Mouse (Mus musculus): ENCODE data around the gene Vps37c.

Gene Vps37c

GRCm38 (mm10) chr19:10688537-10689352, at the start of gene Vps37c:
TSS of gene Vps37c (plus strand) at chr19:10688735.
- peak; percentile 98 for DNase-seq (ENCODE audit: low read depth)

- DNase-seq (ENCODE audit: low read depth): no peak
Observed at GRCm38 (mm10) chr19:10640080-10640479, 48.5 kb upstream of the Vps37c start.

DNA sequence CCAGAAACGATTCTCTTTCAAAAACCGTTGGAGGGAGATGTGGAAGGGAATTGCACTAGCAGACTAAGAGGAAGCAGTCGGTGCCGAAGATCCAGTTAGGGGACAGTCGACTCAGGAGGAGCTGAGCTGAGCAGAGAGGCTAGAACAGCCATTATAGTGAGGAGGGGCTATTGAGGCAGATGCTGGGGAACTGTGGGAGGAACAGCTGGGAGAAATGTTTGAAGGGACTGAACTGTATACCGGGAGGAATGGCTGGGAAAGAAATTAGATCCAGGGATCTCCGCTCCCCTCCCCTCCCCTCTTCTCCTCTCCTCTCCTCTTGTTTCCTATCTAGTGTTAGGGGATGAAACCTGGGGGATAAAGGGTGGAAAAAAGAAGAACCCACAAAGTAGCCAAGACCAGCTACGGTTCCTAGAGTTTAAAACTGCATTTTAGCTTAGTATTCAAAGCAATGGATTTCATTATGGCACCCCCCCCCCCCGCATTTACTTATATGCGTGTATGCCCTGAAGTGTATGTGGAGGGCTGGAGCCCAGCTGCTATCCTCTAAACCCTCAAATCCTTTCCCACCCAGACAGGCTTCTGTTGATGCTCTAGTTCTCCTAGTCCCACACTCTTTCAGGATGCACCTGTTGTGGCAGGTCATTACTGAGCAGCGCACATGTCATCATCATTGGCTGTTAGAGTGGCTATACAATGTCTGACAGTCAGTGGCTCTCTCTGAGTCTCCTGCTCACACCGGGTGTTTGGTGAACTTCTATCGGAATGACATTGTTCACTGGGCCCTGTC, 47.8 kb upstream of the Vps37c start:
- DNase-seq (ENCODE audit: low read depth): no peak

GRCm38 (mm10) chr19:10645616-10646015, 42.9 kb upstream of the Vps37c start:
- DNase-seq (ENCODE audit: low read depth): peak; percentile 86

DNA sequence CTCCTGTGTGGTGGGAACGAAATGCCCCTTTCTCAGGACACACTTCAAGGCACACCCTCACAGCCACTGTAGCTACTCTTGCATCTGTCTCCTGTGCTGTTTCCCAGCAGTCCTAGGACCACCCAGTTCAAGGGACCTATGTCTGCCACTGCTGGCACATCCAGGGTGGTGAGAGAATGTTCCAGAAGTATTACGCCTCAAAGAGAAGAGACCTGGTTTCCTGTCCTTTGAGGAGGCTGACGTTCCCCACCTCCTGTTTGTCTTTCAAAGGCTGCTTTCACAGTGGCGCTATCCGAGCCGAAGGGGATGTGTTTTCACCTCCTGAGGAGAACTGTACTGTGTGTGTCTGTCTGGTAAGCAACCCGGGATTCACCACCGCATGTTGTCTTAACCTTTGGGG, 40.4 kb upstream of the Vps37c start:
- no peak for DNase-seq (ENCODE audit: low read depth)

DNA sequence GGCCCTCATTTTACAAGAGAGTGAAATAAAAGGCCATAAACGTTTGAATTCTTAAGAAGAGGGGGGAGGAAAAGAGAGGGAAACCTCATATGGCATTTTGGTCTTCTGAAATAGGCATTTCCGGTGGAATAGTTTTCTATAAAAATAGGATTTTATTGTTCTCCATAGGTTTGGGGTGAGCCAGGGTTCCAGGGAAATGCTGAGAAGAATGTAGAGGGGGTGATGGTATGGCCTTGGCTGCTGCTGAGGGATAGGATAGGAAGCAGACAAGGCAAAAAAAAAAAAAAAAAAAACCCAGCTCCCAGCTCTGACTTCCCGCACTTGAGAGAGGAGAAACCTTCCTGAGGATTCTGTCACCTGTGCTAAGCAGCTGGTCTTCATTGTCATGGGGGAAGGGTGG, 32.5 kb upstream of the Vps37c start:
- no peak for DNase-seq (ENCODE audit: low read depth)

GRCm38 (mm10) chr19:10657742-10658141, 30.8 kb upstream of the Vps37c start:
- DNase-seq (ENCODE audit: low read depth): no peak

- DNase-seq (ENCODE audit: low read depth): no peak
Observed at GRCm38 (mm10) chr19:10658406-10658805, 30.1 kb upstream of the Vps37c start.

DNA sequence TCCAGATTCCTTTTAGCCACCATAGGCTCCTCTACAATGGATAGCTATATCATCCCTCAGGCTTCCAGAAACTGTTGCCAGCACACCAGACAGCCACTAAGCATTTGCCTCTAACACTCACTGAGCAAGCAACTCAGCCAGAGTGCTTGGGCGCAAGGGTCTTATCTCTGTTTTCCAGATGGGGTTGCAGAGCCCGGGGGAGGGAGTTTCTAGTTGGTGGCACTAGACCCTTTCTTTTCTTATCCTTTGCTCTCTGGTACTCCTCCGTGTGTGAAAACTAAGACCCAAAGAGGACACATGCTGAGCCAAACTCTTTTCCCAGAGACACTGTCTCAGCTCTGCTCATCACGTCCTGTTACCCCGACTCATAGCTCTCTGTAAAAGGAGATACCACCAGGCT, 27.2 kb upstream of the Vps37c start:
- DNase-seq (ENCODE audit: low read depth): no peak

GRCm38 (mm10) chr19:10661919-10662318, 26.6 kb upstream of the Vps37c start:
- DNase-seq (ENCODE audit: low read depth): no peak

GRCm38 (mm10) chr19:10662665-10663064, 25.9 kb upstream of the Vps37c start:
- DNase-seq (ENCODE audit: low read depth): no peak

DNA sequence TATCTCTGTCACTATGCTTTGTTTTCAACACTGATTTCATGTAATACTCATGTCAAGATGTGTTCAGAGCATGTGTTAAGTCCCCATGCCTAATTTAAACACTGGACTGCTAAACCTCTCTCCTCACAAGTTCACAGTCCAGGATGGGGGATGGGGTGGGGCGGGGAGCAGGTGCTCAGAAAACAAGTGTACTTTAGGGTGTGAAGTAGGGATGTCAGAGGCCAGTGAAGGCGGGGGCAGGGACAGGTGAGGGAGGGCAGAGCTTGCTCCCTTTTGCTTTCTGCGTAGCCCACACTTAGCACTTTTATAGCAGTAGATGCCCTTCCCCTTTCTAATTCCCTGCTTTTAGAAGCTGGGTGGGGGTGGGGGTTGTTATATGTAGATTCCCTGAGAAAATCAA, 23.4 kb upstream of the Vps37c start:
- no peak for DNase-seq (ENCODE audit: low read depth)

- peak; percentile 87 for DNase-seq (ENCODE audit: low read depth)
Observed at GRCm38 (mm10) chr19:10665499-10665898, 23.0 kb upstream of the Vps37c start.

DNA sequence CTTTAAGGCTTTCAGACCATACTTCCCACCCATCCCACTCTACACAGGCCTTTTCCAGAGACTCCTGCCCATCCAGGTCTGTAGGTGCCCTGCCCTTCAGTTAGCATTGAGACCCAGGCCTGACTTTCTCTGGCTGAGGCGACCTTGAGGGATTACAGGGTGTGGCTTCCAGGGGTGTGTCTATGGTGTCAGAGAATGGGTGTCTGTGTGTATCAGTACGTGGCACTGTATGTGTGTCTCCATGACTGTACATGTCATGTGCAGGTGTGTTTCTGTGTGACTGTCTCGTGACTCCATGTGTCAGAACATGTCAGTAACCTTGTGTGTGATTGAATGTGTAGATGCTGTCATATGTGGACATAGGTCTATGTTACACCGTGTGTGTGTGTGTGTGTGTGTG, 17.2 kb upstream of the Vps37c start:
- DNase-seq (ENCODE audit: low read depth): no peak

DNA sequence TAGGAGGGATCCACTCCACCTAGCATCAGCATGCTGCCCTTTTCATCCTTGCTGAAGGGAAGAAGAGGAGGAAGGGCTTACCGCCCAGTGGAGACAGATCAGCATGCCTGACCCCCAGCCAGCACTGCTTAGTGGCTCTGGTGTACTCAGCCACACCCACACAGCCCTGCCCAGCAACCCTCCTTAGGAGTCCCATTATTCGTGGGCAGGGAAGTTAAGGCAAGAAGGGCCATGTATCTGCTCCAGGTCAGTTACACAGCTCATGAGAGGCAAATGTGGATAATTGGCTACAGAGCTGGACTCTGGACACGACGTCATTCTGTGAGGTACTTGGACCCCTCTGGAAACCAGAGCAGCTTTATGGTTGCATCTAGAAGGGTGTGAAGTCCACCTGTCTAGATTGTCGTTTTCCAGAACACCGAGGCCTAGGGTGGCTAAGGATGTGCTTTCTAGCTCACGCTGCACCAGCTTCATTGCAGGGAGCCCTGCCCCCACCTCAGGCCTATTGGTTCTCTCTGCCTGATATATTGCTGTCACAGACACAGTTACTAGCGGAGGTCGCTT, 16.6 kb upstream of the Vps37c start:
- no peak for DNase-seq (ENCODE audit: low read depth)

DNA sequence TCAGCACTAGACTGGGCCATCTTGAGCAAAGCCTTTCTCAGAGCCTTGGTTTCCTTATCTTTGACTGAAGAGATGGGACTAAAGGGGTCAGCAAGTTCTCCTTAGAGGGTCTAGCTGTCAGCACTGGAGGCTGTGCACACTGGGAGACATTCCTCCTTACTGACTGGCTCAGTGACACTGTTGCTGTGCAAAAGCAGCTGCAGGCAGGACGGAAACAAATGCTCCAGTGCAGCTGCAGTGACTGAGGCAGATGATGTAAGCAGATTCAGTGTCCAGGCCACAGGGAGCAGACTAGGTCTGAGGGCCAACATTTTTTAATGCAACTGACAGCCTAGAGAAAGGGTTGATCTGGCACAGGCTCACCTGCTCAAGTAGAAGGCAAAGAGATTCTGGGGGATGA, 15.3 kb upstream of the Vps37c start:
- no peak for DNase-seq (ENCODE audit: low read depth)

- DNase-seq (ENCODE audit: low read depth): no peak
Observed at GRCm38 (mm10) chr19:10676656-10677055, 11.9 kb upstream of the Vps37c start.

DNA sequence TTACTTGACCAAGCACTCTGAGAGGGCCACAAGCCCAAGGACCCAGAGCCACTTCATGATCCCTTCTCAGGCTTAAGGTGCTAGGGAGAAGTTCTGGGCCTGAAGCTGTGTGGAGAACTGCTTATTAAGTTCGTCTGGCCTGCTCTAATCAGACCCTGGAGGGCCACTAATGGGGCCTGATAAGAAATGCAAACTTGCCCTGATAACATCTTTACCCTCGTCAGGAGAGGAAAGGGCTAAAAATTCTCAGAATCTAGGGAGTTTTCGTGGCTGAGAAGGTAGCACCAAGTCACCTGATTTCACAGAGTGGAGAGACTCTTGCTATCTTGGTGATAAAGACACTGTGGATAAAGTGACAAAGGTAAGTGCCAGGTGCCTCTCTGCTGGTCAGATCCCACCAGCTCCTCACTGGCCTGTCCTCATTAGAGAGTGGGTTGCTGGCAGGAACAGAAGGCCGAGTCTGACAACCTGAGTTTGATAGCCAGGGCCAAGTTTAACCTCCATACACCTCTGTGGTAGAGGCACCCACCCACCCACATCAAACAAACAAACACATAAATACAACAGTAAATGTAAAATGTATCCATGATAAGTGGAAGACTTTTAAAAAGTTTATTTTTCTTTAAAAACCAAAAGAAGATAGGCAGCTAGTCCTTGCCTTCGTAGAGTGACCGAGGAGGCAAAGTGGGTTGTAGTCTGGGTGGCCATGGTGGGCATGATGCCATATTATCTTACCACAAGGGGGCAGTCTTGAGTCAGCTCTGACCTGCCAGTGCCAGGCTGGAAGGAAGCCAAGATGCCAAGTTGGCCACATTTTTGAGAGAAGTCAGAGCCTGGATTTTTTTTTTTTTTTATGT, 10.4 kb upstream of the Vps37c start, which contains the start of gene Pga5:
Pga5 (minus strand) TSS at position 157 of the 857 bp plus-strand sequence.
- peak; percentile 94 for DNase-seq (ENCODE audit: low read depth)

- DNase-seq (ENCODE audit: low read depth): no peak
Observed at GRCm38 (mm10) chr19:10678772-10679067, 9.8 kb upstream of the Vps37c start.

GRCm38 (mm10) chr19:10681571-10681970, 7.0 kb upstream of the Vps37c start:
- peak; percentile 55 for DNase-seq (ENCODE audit: low read depth)

DNA sequence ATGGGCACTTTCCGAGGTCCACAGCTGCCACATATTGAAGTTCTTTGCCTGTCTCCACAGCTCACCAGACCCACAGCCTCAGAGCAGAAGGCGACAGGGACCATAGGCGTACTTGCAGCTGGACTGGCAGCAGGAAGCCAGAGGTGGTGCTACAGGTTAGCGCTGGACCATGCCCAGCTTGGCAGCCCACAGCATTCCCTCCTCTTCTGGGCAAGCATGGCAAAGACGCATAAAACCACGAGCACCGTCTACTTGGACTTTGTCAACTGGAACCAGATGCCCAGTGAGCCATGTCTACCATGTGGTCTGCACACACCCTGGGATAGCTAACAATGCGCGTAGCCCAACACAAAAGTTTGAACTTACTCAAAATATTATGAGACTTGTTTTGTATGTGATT, 3.5 kb upstream of the Vps37c start:
- DNase-seq (ENCODE audit: low read depth): no peak

DNA sequence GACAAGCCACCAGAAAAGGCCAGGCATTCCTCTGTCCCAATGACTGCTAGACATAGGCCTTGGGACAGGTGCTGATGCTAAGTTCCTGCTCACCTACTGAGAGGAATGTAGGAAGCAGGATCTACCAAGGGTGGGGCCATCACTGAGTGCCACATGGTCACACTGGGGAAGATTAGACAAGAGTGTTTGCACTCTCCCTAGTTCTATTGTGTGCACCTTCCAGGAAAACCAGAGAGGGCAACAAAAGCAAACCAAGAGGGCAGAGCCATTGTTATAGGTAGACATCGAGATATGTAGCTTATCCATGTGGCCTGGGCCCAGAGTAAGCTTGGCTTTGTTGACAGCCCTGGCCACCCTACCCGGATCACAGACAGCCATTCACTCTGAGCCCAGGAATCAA, 2.8 kb upstream of the Vps37c start:
- DNase-seq (ENCODE audit: low read depth): no peak

Data from NIH3T3 (cell line).